Mouse (Mus musculus): Measurements from ENCODE around the gene Abl1. TPM values are rescaled to one million over a fixed set of nuclear protein-coding genes. Genes with fewer than 3 reads are reported as not detected.

Gene Abl1
- 19.6 and 22.9 TPM in 2 replicates for polyA plus RNA-seq (2014; fragmentation: Nextera tagmentation; extraction: Ambion mirVana)

GRCm38 (mm10) chr2:31688074-31688925, at the start of gene Abl1:
Gene Abl1 (plus strand): TSS chr2:31688376.
- WGBS: under 1% methylated on average over 64 of the region's 64 CpGs
- Histone ChIP-seq H3K4me3 (ENCODE audit: low read depth, low read length) (peak within 1 kb of the TSS; percentile 85), H3K27ac (ENCODE audit: low read depth, low read length) (peak within 1 kb of the TSS; percentile 93), H3K9me3 (replicated peaks; ENCODE audit: control insufficient read depth, low read length) (no peaks in the 10 kb centered on the region), H3K4me1 (ENCODE audit: control insufficient read depth, insufficient read depth, low read length) (peaks cover 20% of the 10 kb centered on the region), H3K36me3 (ENCODE audit: control insufficient read depth, insufficient read depth, low read length) (no peaks in the 10 kb centered on the region), H3K9ac (ENCODE audit: low read length) (peak within 1 kb of the TSS; percentile 94), H3K27me3 (replicated peaks; ENCODE audit: control insufficient read depth, insufficient read depth, low read length) (no peaks in the 10 kb centered on the region), H3K4me2 (ENCODE audit: low read length) (peak within 1 kb of the TSS; percentile 94)
- ATAC-seq: peak; percentile 100
- peak; percentile 99 for DNase-seq (ENCODE audit: low spot score)

GRCm38 (mm10) chr2:31638581-31639465, 49.4 kb upstream of the Abl1 start:
- Histone ChIP-seq H3K9me3 (replicated peaks; ENCODE audit: control insufficient read depth, low read length) (no peaks in the 10 kb centered on the region), H3K4me3 (ENCODE audit: low read depth, low read length) (peak overlapping the region; percentile 21), H3K27me3 (replicated peaks; ENCODE audit: control insufficient read depth, insufficient read depth, low read length) (peaks cover 95% of the 10 kb centered on the region), H3K4me2 (ENCODE audit: low read length) (peak overlapping the region; percentile 56), H3K27ac (ENCODE audit: low read depth, low read length) (peak overlapping the region; percentile 21; the same call in 1 of the 2 replicates), H3K36me3 (ENCODE audit: control insufficient read depth, insufficient read depth, low read length) (no peaks in the 10 kb centered on the region), H3K4me1 (ENCODE audit: control insufficient read depth, insufficient read depth, low read length) (peaks cover 35% of the 10 kb centered on the region), H3K9ac (ENCODE audit: low read length) (no peak overlapping the region)
- DNase-seq (ENCODE audit: low spot score) (no peak), ATAC-seq (no peak)
- WGBS: 3% methylated on average over 30 of the region's 34 CpGs

- H3K9me3 ChIP-seq (replicated peaks; ENCODE audit: control insufficient read depth, low read length): no peaks in the 10 kb centered on the region
- H3K4me1 ChIP-seq (ENCODE audit: control insufficient read depth, insufficient read depth, low read length): peaks cover 35% of the 10 kb centered on the region
- H3K27me3 ChIP-seq (replicated peaks; ENCODE audit: control insufficient read depth, insufficient read depth, low read length): peaks cover 95% of the 10 kb centered on the region
- DNase-seq (ENCODE audit: low spot score) (no peak), ATAC-seq (no peak)
- no peaks in the 10 kb centered on the region for H3K36me3 ChIP-seq (ENCODE audit: control insufficient read depth, insufficient read depth, low read length)
- H3K4me2 ChIP-seq (ENCODE audit: low read length): peak overlapping the region; percentile 32
- H3K9ac ChIP-seq (ENCODE audit: low read length): no peak overlapping the region
- H3K27ac ChIP-seq (ENCODE audit: low read depth, low read length): no peak overlapping the region
- H3K4me3 ChIP-seq (ENCODE audit: low read depth, low read length): peak overlapping the region; percentile 21
- WGBS: 0% methylated on average over 12 of the region's 13 CpGs
These were observed 48.8 kb upstream of the Abl1 start for GRCm38 (mm10) chr2:31639466-31639760.

GRCm38 (mm10) chr2:31639901-31640608, 48.1 kb upstream of the Abl1 start, which contains the start of gene Prdm12:
Gene Prdm12 (plus strand): TSS chr2:31640037.
- under 1% methylated on average over 41 of the region's 41 CpGs for WGBS
- Histone ChIP-seq H3K27me3 (replicated peaks; ENCODE audit: control insufficient read depth, insufficient read depth, low read length) (peaks cover 95% of the 10 kb centered on the region), H3K4me3 (ENCODE audit: low read depth, low read length) (peak within 1 kb of the TSS; percentile 21), H3K9me3 (replicated peaks; ENCODE audit: control insufficient read depth, low read length) (no peaks in the 10 kb centered on the region), H3K4me1 (ENCODE audit: control insufficient read depth, insufficient read depth, low read length) (peaks cover 35% of the 10 kb centered on the region), H3K4me2 (ENCODE audit: low read length) (peak within 1 kb of the TSS; percentile 39), H3K9ac (ENCODE audit: low read length) (no peak within 1 kb of the TSS; the same call in 1 of the 2 replicates), H3K36me3 (ENCODE audit: control insufficient read depth, insufficient read depth, low read length) (no peaks in the 10 kb centered on the region), H3K27ac (ENCODE audit: low read depth, low read length) (peak within 1 kb of the TSS; percentile 21; the same call in 1 of the 2 replicates)
- ATAC-seq: no peak
- no peak for DNase-seq (ENCODE audit: low spot score)

- Histone ChIP-seq H3K36me3 (ENCODE audit: control insufficient read depth, insufficient read depth, low read length) (no peaks in the 10 kb centered on the region), H3K27me3 (replicated peaks; ENCODE audit: control insufficient read depth, insufficient read depth, low read length) (peaks cover 89% of the 10 kb centered on the region), H3K4me1 (ENCODE audit: control insufficient read depth, insufficient read depth, low read length) (peaks cover 30% of the 10 kb centered on the region), H3K27ac (ENCODE audit: low read depth, low read length) (0 out of 2 replicates have a peak overlapping the region, but pooled peaks have one; percentile 15), H3K4me3 (ENCODE audit: low read depth, low read length) (peak overlapping the region; percentile 21), H3K4me2 (ENCODE audit: low read length) (peak overlapping the region; percentile 39), H3K9me3 (replicated peaks; ENCODE audit: control insufficient read depth, low read length) (no peaks in the 10 kb centered on the region), H3K9ac (ENCODE audit: low read length) (peak overlapping the region; percentile 35; the same call in 1 of the 2 replicates)
- ATAC-seq (peak; percentile 30), DNase-seq (ENCODE audit: low spot score) (peak; percentile 68)
- WGBS: under 1% methylated on average over 48 of the region's 48 CpGs
These were observed 47.3 kb upstream of the Abl1 start for GRCm38 (mm10) chr2:31640609-31641507.

- Histone ChIP-seq H3K36me3 (ENCODE audit: control insufficient read depth, insufficient read depth, low read length) (no peaks in the 10 kb centered on the region), H3K9ac (ENCODE audit: low read length) (no peak overlapping the region; the same call in 1 of the 2 replicates), H3K4me2 (ENCODE audit: low read length) (peak overlapping the region; percentile 39), H3K27me3 (replicated peaks; ENCODE audit: control insufficient read depth, insufficient read depth, low read length) (peaks cover 89% of the 10 kb centered on the region), H3K4me3 (ENCODE audit: low read depth, low read length) (peak overlapping the region; percentile 21), H3K27ac (ENCODE audit: low read depth, low read length) (no peak overlapping the region), H3K4me1 (ENCODE audit: control insufficient read depth, insufficient read depth, low read length) (peaks cover 24% of the 10 kb centered on the region), H3K9me3 (replicated peaks; ENCODE audit: control insufficient read depth, low read length) (no peaks in the 10 kb centered on the region)
- under 1% methylated on average over 11 of the region's 11 CpGs for WGBS
- DNase-seq (ENCODE audit: low spot score): no peak
- ATAC-seq: no peak
These were observed 46.7 kb upstream of the Abl1 start for GRCm38 (mm10) chr2:31641508-31641830.

GRCm38 (mm10) chr2:31641929-31642328, 46.2 kb upstream of the Abl1 start:
- H3K27ac ChIP-seq (ENCODE audit: low read depth, low read length): no peak overlapping the region
- DNase-seq (ENCODE audit: low spot score): no peak
- peak overlapping the region; percentile 21; the same call in 1 of the 2 replicates for H3K4me3 ChIP-seq (ENCODE audit: low read depth, low read length)
- 0 out of 2 replicates have a peak overlapping the region, but pooled peaks have one; percentile 13 for H3K9ac ChIP-seq (ENCODE audit: low read length)
- 3% methylated on average over 18 of the region's 18 CpGs for WGBS
- H3K4me2 ChIP-seq (ENCODE audit: low read length): peak overlapping the region; percentile 39; the same call in 1 of the 2 replicates
- peaks cover 20% of the 10 kb centered on the region for H3K4me1 ChIP-seq (ENCODE audit: control insufficient read depth, insufficient read depth, low read length)
- no peaks in the 10 kb centered on the region for H3K9me3 ChIP-seq (replicated peaks; ENCODE audit: control insufficient read depth, low read length)
- no peak for ATAC-seq
- no peaks in the 10 kb centered on the region for H3K36me3 ChIP-seq (ENCODE audit: control insufficient read depth, insufficient read depth, low read length)
- peaks cover 88% of the 10 kb centered on the region for H3K27me3 ChIP-seq (replicated peaks; ENCODE audit: control insufficient read depth, insufficient read depth, low read length)
